Mouse (Mus musculus) neural tube, embryonic 10.5 days (tissue): ENCODE results near the gene Usp53.
A peak's percentile ranks its signal among the peaks of the same experiment; 100 is the strongest.
"Not testable (repeated sequence)": the region's sequence is repeated elsewhere in the genome, so short reads cannot be mapped to it uniquely, and the experiment has no call there.

Source experiments
- DNase-seq: peaks from one replicate; pipeline ENCODE4 v3.0.0-alpha.2; 2017; ENCODE audit warnings: low spot score; ENCODE audit errors: extremely low spot score

Usp53 gene

DNA sequence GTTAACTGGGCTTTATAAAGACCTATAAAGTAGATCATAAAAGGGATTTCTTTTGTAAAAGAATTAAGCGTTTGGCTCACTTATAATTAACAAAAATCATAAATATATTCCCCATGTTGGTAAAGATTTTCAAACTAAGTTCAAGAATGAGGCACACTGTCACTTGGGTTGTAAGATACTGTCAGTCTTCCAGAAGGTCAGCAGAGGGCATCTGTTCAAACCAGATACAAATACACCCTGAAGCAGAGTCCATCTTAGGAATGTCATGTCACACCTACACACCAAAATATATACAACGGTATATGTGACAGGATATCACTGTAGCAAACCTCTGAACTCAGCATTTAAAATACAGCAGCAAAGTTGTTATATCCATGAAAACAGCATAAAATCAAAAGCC is 34.2 kb downstream of the Usp53 start:
- DNase-seq = no peak

- no peak for DNase-seq
Observed at GRCm38 (mm10) chr3:122943387-122943890, 40.9 kb downstream of the Usp53 start.

DNA sequence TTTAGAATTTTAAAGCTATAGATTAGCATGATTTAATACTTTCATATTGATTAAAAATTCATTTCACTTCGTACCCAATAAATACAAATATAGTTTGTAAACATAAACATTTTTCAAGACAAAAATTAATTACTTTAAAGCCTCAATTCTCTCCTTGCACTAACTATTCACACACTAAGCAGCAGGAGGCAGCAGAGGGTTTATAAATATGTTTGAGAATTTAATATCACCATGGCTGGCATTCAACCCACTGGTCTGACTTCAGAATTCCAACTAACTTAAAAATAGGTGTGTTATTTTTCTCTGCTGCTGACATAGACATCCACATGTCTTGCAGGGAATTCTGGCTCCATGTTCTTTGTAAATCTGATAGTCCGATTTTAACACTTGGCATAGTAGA is 45.1 kb downstream of the Usp53 start:
- DNase-seq = no peak

- DNase-seq = not testable (repeated sequence)
Observed at GRCm38 (mm10) chr3:122937176-122937575, 47.1 kb downstream of the Usp53 start.

- DNase-seq = no peak
Observed at GRCm38 (mm10) chr3:122932466-122932865, 51.8 kb downstream of the Usp53 start.

- no peak for DNase-seq
Observed at GRCm38 (mm10) chr3:122929723-122930122, 54.6 kb downstream of the Usp53 start.

DNA sequence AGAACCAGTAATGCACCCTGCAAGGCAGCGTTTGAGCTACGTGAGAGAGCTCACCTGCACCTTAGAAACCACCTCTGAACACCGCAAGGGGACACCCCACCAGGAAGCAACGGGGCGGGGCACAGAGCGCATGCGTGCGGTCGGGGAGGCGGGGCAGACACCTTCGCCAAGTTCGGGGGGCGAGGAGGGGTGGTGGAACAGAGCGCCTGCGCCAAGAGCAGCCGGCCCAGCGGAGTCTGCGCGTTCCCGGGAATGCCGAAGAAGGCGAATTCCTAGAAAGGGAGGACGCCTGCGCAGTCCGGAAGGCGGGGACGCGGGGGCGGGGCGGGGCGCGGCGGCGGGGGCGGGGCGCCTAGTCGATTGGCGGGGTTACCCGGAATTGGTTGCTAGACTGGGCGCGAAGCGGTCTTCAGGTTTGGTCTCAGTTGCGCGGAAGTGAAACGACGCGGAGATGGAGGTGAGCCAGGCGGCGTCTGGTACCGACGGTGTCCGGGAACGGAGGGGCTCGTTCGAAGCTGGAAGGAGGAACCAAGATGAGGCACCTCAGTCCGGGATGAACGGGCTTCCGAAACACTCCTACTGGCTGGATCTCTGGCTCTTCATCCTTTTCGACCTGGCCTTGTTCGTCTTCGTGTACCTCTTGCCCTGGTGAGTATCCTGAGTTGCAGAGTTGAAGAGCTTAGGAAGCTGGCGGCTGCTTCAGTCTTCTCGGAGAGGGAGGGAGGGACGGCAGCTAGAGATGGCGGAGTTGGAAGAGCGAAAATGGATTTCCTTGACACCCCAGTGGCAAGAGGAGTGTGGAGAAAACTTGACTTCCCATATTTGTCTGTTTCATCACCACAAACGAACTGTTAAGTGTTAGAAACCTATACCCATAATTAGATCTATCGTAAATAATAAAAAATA is 60.0 kb downstream of the Usp53 start, which contains the start of gene 1810037I17Rik:
TSS of gene 1810037I17Rik (plus strand) at position 195 of the 906 bp plus-strand sequence.
- DNase-seq = peak; percentile 97

GRCm38 (mm10) chr3:122923147-122923546 is 61.2 kb downstream of the Usp53 start:
- no peak for DNase-seq

DNA sequence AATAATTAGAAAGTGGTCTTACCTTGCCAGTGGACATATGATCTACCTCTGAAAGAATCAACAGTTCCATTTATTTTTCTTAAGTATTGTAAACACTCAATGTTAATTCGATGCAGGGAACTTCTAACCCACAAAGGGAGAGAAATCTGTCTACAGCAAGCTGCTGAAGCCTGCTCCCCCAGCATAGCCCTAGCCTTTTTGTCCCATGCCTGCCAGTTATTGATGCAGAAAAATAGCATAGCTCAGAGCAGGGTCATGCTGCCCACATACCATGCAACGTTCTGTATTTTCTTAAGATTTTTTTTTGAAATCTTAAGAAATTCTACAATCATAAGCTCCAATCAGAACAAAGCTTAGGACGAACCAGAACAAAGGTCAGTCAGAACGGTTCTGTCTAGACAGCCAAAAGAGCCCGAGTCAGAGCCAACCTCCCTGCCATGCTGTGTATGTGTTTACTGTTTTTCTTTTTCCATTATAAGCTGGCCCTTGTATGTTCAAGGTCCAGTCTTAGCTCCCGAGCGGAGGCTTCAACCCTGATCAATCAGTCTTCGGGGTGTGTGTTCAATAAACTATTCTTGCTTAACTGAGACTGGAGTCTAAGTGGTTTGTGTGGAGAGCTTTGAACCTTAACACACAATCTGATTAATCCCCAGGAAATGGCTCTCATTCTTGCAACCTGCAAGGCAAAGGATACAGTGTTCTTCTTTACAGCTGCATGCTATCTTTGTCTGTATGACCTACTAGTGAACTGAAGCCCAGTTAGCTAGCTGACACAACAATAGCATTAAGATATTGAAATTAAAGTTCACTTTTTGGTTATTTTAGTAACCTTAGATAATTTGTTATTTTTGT is 62.4 kb downstream of the Usp53 start:
- no peak for DNase-seq

DNA sequence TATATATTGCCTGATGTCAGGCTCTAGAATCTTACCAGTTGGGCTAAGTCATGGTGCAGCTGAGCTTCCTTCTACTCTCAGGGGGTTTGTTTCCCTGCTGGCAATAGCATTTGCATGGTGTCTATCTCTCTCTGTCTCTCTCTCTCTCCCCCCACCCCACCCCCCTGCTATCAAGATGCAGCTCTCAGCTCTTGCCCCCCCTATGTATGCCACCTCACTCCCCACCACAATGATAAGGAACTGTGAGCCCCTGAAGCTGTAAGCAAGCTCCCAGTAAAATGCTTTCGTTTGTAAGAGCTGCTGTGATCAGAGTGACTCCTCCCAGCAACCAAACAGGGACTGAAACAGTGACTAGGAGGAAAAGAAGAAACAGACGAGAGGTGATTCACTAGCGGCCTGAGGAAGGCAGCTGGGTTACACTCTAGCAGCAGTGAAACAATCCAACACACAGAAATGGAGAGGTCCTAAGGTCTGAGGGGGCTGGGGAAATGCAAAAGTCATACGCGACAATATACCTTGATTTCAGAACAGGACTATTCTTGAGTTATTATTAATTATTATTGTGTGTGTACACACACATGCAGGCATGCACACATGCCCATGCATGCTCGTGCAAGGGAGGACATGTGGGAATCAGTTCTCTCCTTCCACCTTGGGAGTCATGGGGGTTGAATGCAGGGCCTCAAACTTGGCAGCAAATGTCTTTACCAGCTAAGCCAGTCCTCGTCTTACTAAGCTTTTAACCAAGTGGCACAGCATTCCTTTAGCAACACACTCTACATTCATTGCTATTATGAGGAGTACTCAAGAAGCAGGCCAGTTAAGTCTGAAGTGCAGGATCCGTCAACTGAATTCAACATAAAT is 63.5 kb downstream of the Usp53 start:
- no peak for DNase-seq

DNA sequence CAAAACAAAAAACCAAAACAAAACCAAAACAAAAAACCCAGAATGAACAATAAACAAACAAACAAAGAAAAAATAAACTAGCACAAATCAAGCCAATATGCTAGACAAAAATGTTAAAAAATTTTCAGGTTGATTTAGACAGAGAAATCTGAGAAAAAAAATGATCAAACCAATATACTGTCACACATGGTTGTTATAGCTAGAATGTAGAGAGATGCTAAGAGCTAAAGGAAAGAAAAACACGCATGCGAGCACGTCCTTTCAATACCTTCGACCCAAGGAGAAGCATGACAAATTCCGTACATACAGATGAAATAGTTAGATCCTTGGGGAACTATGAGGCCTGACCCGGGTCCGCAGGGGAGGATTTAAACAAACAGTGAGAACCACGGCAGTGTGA is 65.0 kb downstream of the Usp53 start, which contains the start of gene Gm10959:
TSS of gene Gm10959 (minus strand) at position 101 of the 400 bp plus-strand sequence.
- DNase-seq = no peak

DNA sequence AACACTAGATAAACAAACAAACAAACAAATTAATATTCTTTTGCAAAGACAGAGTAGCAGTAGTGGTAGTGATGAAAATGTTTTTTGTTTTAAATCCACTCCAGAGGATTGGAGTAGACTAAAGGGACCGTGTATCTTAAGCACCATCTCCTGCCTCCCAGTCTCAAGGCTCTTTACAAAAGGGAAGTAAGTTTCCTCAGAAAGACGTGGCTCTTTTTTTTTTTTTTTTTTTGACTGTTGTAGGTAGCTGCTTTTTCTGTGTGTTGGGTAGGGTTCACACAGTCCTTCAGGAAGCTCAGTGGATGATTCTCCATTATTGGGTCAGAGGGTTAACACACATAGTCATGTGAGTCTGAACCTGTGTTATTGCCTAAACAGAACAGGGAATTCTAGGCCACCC is 65.6 kb downstream of the Usp53 start:
- DNase-seq = no peak

GRCm38 (mm10) chr3:122916191-122916680 is 68.1 kb downstream of the Usp53 start:
- DNase-seq = no peak

DNA sequence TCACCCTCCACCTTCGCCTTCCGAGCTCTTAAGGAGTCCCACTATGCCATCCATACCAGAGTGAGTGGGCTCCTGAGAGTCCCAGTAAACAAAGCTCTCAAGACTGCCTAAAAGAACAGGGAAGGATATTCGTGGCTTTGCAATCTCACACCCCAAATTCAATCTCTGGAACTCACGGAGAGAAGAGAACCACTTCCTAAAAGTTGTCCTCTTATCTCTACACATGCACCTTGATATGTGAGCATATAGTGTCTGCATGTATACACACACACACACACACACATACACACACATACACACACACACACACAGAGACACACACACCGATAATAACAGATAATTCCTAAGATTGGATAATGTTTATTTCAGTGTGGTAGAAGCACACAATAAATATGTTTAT is 68.8 kb downstream of the Usp53 start:
- no peak for DNase-seq

DNA sequence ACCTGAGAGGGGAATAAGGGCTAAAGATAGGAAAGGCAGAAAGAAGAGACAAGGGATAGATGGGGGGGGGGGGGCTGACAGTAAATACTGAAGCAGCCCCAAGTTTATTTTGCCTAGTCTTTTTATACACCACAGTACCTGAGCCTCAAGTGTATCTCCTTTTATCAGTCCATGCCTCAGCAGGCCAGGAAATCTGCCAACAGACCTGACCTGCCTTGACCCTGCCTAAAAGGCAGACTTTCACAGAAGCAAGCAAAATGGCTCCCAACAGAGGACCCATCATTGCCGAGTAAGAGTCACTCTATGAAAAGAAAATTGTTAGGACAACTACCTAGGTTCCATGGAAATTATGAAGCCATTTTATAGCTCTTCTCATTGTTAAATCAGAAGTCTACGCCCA is 76.5 kb downstream of the Usp53 start:
- no peak for DNase-seq

GRCm38 (mm10) chr3:122903746-122904433 is 80.4 kb downstream of the Usp53 start:
- peak; percentile 53 for DNase-seq

GRCm38 (mm10) chr3:122898254-122898653 is 86.1 kb downstream of the Usp53 start:
- DNase-seq = no peak

DNA sequence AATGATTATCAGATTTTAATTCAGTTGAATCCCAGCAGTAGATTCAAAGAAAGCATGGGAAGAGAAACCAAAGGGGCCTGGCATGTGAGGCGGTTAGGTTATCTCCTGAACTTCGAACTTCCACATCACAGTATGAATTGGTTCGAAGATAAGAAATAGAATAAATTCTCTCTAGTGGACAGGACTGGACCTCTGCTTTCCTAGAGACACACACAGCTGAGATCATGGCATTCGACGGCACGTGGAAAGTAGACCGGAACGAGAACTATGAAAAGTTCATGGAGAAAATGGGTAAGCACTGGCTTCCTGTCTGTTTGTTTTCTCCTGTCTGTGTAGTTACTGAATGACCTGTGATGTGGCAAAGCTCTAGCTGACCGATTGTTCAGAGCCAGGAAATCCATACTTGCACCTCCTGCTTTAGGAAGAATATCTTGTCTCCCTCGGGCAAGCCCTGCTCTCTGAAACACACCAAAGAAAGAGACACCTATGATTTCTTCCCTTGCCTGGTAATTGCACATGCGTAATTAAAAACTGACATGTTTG is 89.0 kb downstream of the Usp53 start:
- no peak for DNase-seq

- DNase-seq = no peak
Observed at GRCm38 (mm10) chr3:122894772-122895171, 89.5 kb downstream of the Usp53 start, which contains the start of gene Fabp2. TSS of gene Fabp2 (plus strand) at chr3:122895072.

DNA sequence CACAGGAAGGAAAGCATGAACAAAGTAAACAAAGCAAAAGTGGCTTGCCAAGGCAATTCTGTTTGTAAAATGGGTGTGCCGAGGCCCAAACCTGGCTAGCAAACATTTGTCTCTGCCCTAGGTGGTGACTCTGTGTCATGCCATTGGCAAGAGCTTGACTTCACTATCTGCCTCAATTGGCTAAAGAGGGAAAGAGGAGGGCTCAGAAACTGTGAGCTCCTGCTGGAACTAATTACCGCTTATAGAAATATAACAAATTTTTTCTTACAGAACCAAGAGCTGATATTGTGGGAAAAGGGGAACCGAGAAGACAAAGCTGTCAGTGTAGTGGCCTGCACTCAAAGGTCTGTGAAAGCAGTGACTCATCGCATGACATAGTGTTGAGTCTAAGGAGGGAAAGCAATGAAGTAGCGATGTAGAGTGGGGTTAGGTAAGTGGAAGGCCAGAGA is 95.9 kb downstream of the Usp53 start:
- DNase-seq = no peak
